19 mouse cellular contexts compared by ENCODE assay signal in genomic region chr10:128929638-128930378, GRCm38 (mm10). TPM values are rescaled to one million over a fixed set of nuclear protein-coding genes. Genes with fewer than 3 reads are reported as not detected.
A peak's percentile ranks its signal among the peaks of the same experiment; 100 is the strongest.
DNase-seq lines count a peak whose midpoint lies in the region; ATAC-seq lines count a peak whose summit lies in the region.
"Had no signal": no experiment of that assay in that cellular context is flagged by ENCODE, and none has a peak within 500 bp of the region (broad histone marks: within the 10 kb centered on the region; RNA-seq: fewer than 3 reads in every experiment).

No protein-coding gene starts in this region.

- intact Hi-C loops in left cerebral cortex, postnatal 4 days (cut with DNase I), result no loop called here

- ATAC-seq in lung, embryonic 16.5 days (ENCODE audit: low read depth), result peak; percentile 86
- ATAC-seq: CD4-positive, CD25-positive, alpha-beta regulatory T cell, adult 4 months; forebrain, embryonic 13.5 days; intestine, embryonic 16.5 days; liver, embryonic 12.5 days had no signal

- no peaks in the 10 kb centered on the region for H3K9me3 ChIP-seq in lung, embryonic 16.5 days (ENCODE audit: control insufficient read depth, low read length)
- no peaks in the 10 kb centered on the region for H3K9me3 ChIP-seq in embryonic facial prominence, embryonic 10.5 days
- H3K9me3 ChIP-seq: embryonic facial prominence, embryonic 13.5 days; forebrain, embryonic 13.5 days; liver, embryonic 12.5 days; neural tube, embryonic 13.5 days; stomach, embryonic 15.5 days had no signal

- no peak overlapping the region for H3K4me3 ChIP-seq in brown adipose tissue, adult 24 weeks (ENCODE audit: insufficient read depth, low read depth, low read length)
- no peak overlapping the region for H3K4me3 ChIP-seq in lung, embryonic 16.5 days (ENCODE audit: low read length)
- H3K4me3 ChIP-seq in embryonic facial prominence, embryonic 10.5 days, result no peak overlapping the region
- H3K4me3 ChIP-seq: embryonic facial prominence, embryonic 13.5 days; forebrain, embryonic 13.5 days; liver, embryonic 12.5 days; neural tube, embryonic 13.5 days; stomach, embryonic 15.5 days had no signal

- peak overlapping the region; percentile 93 for H3K27ac ChIP-seq in brown adipose tissue, adult 24 weeks (replicated peaks; ENCODE audit: low read depth, low read length)
- peak overlapping the region; percentile 31 for H3K27ac ChIP-seq in lung, embryonic 16.5 days (ENCODE audit: low read length)
- H3K27ac ChIP-seq in embryonic facial prominence, embryonic 10.5 days (replicated peaks), result no peak overlapping the region
- H3K27ac ChIP-seq: embryonic facial prominence, embryonic 13.5 days; forebrain, embryonic 13.5 days; liver, embryonic 12.5 days; neural tube, embryonic 13.5 days; stomach, embryonic 15.5 days had no signal

- peaks cover 25% of the 10 kb centered on the region for H3K27me3 ChIP-seq in lung, embryonic 16.5 days (ENCODE audit: control insufficient read depth, insufficient read depth, low read depth, low read length)
- peaks cover 71% of the 10 kb centered on the region for H3K27me3 ChIP-seq in embryonic facial prominence, embryonic 10.5 days (replicated peaks; ENCODE audit: low read depth, poor library complexity, severe bottlenecking)

- H3K9ac ChIP-seq in lung, embryonic 16.5 days (ENCODE audit: low read length), result no peak overlapping the region
- H3K9ac ChIP-seq: embryonic facial prominence, embryonic 13.5 days; forebrain, embryonic 13.5 days; liver, embryonic 12.5 days; neural tube, embryonic 13.5 days; stomach, embryonic 15.5 days had no signal

- H3K36me3 ChIP-seq in lung, embryonic 16.5 days (ENCODE audit: control insufficient read depth, insufficient read depth, low read length), result no peaks in the 10 kb centered on the region
- H3K36me3 ChIP-seq in embryonic facial prominence, embryonic 10.5 days (replicated peaks), result no peaks in the 10 kb centered on the region
- H3K36me3 ChIP-seq: embryonic facial prominence, embryonic 13.5 days; liver, embryonic 12.5 days; neural tube, embryonic 13.5 days; stomach, embryonic 15.5 days had no signal

- H3K4me1 ChIP-seq in brown adipose tissue, adult 24 weeks (ENCODE audit: control insufficient read depth, insufficient read depth, insufficient read length, low read length), result no peaks in the 10 kb centered on the region; the same call in 1 of the 2 replicates
- H3K4me1 ChIP-seq in lung, embryonic 16.5 days (replicated peaks; ENCODE audit: control insufficient read depth, insufficient read depth, low read length), result peaks cover 13% of the 10 kb centered on the region
- H3K4me1 ChIP-seq in embryonic facial prominence, embryonic 10.5 days, result peaks cover 15% of the 10 kb centered on the region

- DNase-seq in heart, adult 11 months, result peak; percentile 87
- no peak for DNase-seq in heart, adult 18-20 months
- peak; percentile 61 for DNase-seq in left cerebral cortex, postnatal 4 days
- DNase-seq in left cerebral cortex, adult 9 months (ENCODE audit: low spot score in 2 of 2), result no peak
- no peak for DNase-seq in embryonic facial prominence, embryonic 10.5 days (ENCODE audit: low spot score)
- DNase-seq in adrenal gland, postnatal 36 days, result no peak
- DNase-seq: adrenal gland, adult 8-10 months; cerebellum, adult 18-20 months had no signal

- 28% methylated on average over 7 of the region's 7 CpGs for WGBS in lung, embryonic 16.5 days
- WGBS in embryonic facial prominence, embryonic 10.5 days, result 78% methylated on average over 7 of the region's 7 CpGs

- no peak overlapping the region for H3K4me2 ChIP-seq in lung, embryonic 16.5 days (ENCODE audit: low read depth, low read length)
- H3K4me2 ChIP-seq: embryonic facial prominence, embryonic 13.5 days; forebrain, embryonic 13.5 days; liver, embryonic 12.5 days; neural tube, embryonic 13.5 days; stomach, embryonic 15.5 days had no signal

RNA-seq across cellular contexts. Expression of gene Itga7, which starts 3.8 kb away (rescaled TPM):
- total RNA-seq in heart, adult 18-20 months (2021), result 100 to 1,000 TPM; 144 to 148 TPM
- 1 to 10 TPM; 8.9 to 9.1 TPM for total RNA-seq in left cerebral cortex, postnatal 4 days (2021)
- polyA plus RNA-seq in brown adipose tissue, adult 24 weeks (2012; ENCODE audit: insufficient read depth, insufficient read length, missing spikeins), result 23.2 and 28.5 TPM in 2 replicates
- 8.5 and 12.2 TPM in 2 replicates for polyA plus RNA-seq in lung, embryonic 16.5 days (2015; fragmentation: Nextera tagmentation; extraction: Ambion mirVana)
- polyA plus RNA-seq in embryonic facial prominence, embryonic 10.5 days (2016; fragmentation: Nextera tagmentation; extraction: Ambion mirVana), result 1.8 and 2.7 TPM in 2 replicates
- 10 to 100 TPM; 10.4 to 16.0 TPM for total RNA-seq in adrenal gland, postnatal 36 days (2021)

RNA-seq across cellular contexts. Expression of gene Bloc1s1, which starts 6.0 kb away (rescaled TPM):
- total RNA-seq in heart, adult 18-20 months (2021), result 100 to 1,000 TPM; 194 to 199 TPM
- 10 to 100 TPM; 90.7 to 91.9 TPM for total RNA-seq in left cerebral cortex, postnatal 4 days (2021)
- polyA plus RNA-seq in brown adipose tissue, adult 24 weeks (2012; ENCODE audit: insufficient read depth, insufficient read length, missing spikeins), result 297 and 417 TPM in 2 replicates
- 213 and 216 TPM in 2 replicates for polyA plus RNA-seq in lung, embryonic 16.5 days (2015; fragmentation: Nextera tagmentation; extraction: Ambion mirVana)
- polyA plus RNA-seq in embryonic facial prominence, embryonic 10.5 days (2016; fragmentation: Nextera tagmentation; extraction: Ambion mirVana), result 185 and 186 TPM in 2 replicates
- 100 to 1,000 TPM; 187 to 198 TPM for total RNA-seq in adrenal gland, postnatal 36 days (2021)

RNA-seq across cellular contexts. Expression of gene Rdh5, which starts 7.1 kb away (rescaled TPM):
- total RNA-seq in heart, adult 18-20 months (2021), result 1 to 10 TPM; 4.3 to 4.7 TPM
- total RNA-seq in left cerebral cortex, postnatal 4 days (2021), result 1 to 10 TPM; 5.4 to 6.1 TPM
- polyA plus RNA-seq in brown adipose tissue, adult 24 weeks (2012; ENCODE audit: insufficient read depth, insufficient read length, missing spikeins), result 10.9 and 11.5 TPM in 2 replicates
- 16.0 and 24.8 TPM in 2 replicates for polyA plus RNA-seq in lung, embryonic 16.5 days (2015; fragmentation: Nextera tagmentation; extraction: Ambion mirVana)
- polyA plus RNA-seq in embryonic facial prominence, embryonic 10.5 days (2016; fragmentation: Nextera tagmentation; extraction: Ambion mirVana), result 11.2 and 11.9 TPM in 2 replicates
- 10 to 100 TPM; 12.0 to 14.0 TPM for total RNA-seq in adrenal gland, postnatal 36 days (2021)

RNA-seq across cellular contexts. Expression of gene Cd63, which starts 29.0 kb away (rescaled TPM):
- total RNA-seq in heart, adult 18-20 months (2021), result 100 to 1,000 TPM; 144 to 158 TPM
- 10 to 100 TPM; 52.7 to 64.3 TPM for total RNA-seq in left cerebral cortex, postnatal 4 days (2021)
- 59.5 and 73.6 TPM in 2 replicates for polyA plus RNA-seq in brown adipose tissue, adult 24 weeks (2012; ENCODE audit: insufficient read depth, insufficient read length, missing spikeins)
- polyA plus RNA-seq in lung, embryonic 16.5 days (2015; fragmentation: Nextera tagmentation; extraction: Ambion mirVana), result 568 and 590 TPM in 2 replicates
- polyA plus RNA-seq in embryonic facial prominence, embryonic 10.5 days (2016; fragmentation: Nextera tagmentation; extraction: Ambion mirVana), result 274 and 319 TPM in 2 replicates
- 100 to 1,000 TPM; 285 to 398 TPM for total RNA-seq in adrenal gland, postnatal 36 days (2021)

RNA-seq across cellular contexts. Expression of gene Mettl7b, which starts 31.0 kb away (rescaled TPM):
- not detected for total RNA-seq in heart, adult 18-20 months (2021)
- not detected for total RNA-seq in left cerebral cortex, postnatal 4 days (2021)
- polyA plus RNA-seq in brown adipose tissue, adult 24 weeks (2012; ENCODE audit: insufficient read depth, insufficient read length, missing spikeins), result not detected in 2 replicates
- polyA plus RNA-seq in lung, embryonic 16.5 days (2015; fragmentation: Nextera tagmentation; extraction: Ambion mirVana), result 0.20 and 0.23 TPM in 2 replicates
- not detected in 2 replicates for polyA plus RNA-seq in embryonic facial prominence, embryonic 10.5 days (2016; fragmentation: Nextera tagmentation; extraction: Ambion mirVana)
- under 1 TPM; 0.30 to 0.76 TPM for total RNA-seq in adrenal gland, postnatal 36 days (2021)
- total RNA-seq: layer of hippocampus, adult 18-20 months; left cerebral cortex, postnatal 14 days had no signal
- polyA plus RNA-seq: CD4-positive, CD25-positive, alpha-beta regulatory T cell, adult 4 months; embryonic facial prominence, embryonic 13.5 days; forebrain, embryonic 13.5 days; liver, embryonic 12.5 days had no signal

Comparison
In these comparisons a context has a peak if more than half of its experiments do, and no peak if none do; other contexts are left out.
1. DNase-seq: peak in heart, adult 11 months (single experiment) and left cerebral cortex, postnatal 4 days (single experiment); none in heart, adult 18-20 months (0 of 2), left cerebral cortex, adult 9 months (0 of 2), embryonic facial prominence, embryonic 10.5 days (single experiment) and adrenal gland, postnatal 36 days (0 of 2).
2. RNA of gene Itga7, which starts 3.8 kb away (total RNA-seq): 144 to 148 TPM in heart, adult 18-20 months; 10.4 to 16.0 TPM in adrenal gland, postnatal 36 days and 8.9 to 9.1 TPM in left cerebral cortex, postnatal 4 days; every median in the first group is over 4 times any median in the second.